Mouse (Mus musculus): ENCODE measurements around the gene Sdsl. TPM values are rescaled to one million over a fixed set of nuclear protein-coding genes. Genes with fewer than 3 reads are reported as not detected.
"Not testable (repeated sequence)": the region's sequence is repeated elsewhere in the genome, so short reads cannot be mapped to it uniquely, and the experiment has no call there.

Gene Sdsl
- 1 to 10 TPM; 6.8 to 9.4 TPM for total RNA-seq (2021)
- long read RNA-seq, experiment 1, partial matches to known transcripts: 9 of 13 reads
- long read RNA-seq, experiment 1, other reads (novel, unspliced or antisense): 4 of 13 reads
- long read RNA-seq, experiment 2, partial matches to known transcripts: 9 of 9 reads
- long read RNA-seq, experiment 2, other reads (novel, unspliced or antisense): 0 of 9 reads

DNA sequence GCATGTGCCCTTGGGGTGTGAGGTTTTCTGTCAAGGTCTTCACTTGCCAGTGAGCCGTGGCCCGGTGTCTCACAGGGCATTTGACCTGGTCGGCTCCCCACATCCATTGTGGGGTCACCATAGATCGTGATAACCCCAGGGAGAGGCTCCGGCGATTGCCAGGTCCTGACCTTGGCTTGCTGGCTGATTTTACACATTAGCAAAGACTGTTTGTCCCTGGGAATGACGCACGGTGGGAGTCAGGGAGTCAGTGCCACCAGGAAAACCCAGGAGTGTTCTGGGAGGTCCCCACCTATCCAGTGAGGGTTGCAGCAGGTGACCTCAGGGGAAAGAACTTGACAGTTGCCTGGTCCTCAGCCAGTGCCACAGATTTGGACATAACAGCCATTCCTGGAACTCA lies at the start of gene Sdsl:
Gene Sdsl, minus strand, starts transcription at position 41 of the 400 bp plus-strand sequence.
- no peak for DNase-seq

GRCm38 (mm10) chr5:120517552-120517951 lies 44.9 kb upstream of the Sdsl start:
- peak; percentile 81 to 88 for DNase-seq

DNA sequence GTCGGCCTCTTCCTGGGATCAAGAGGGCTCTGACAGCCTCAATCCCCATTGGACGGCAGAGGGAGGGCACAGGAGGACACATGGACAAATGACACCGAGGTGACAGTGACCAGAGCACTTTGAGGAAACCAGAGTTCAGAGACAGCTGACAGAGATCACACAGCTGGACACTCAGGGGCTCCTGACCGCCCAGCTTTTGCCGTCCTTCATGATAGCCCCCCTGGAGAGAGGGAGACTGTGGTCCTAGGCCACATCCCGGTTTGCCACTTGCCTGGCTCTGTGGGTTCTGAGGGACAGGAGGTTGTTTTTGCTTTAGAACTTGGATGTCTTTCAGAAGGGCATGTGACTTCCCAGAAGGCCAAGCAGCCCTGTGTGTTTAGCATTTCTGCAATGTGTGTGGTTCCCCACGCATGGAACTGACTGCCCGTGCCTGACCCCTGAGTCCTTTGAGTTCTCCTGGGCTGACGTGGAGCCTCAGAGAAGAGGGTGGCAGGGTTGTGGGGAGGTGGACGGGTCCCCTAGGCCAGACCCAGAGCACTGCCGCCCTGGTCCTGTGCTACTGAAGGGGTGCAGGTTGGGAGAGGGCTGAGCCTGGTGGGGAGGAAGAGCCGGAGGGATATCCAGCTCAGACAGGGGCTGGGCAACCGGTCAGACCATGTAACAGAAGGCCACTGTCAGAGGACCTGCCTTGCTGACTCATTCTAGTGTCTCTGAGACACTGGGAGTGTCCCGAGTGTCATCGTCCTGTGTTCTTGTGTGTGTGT lies 43.8 kb upstream of the Sdsl start:
- peak; percentile 76 to 77 for DNase-seq

- DNase-seq: no peak
Measured at GRCm38 (mm10) chr5:120515451-120515850, 42.8 kb upstream of the Sdsl start.

DNA sequence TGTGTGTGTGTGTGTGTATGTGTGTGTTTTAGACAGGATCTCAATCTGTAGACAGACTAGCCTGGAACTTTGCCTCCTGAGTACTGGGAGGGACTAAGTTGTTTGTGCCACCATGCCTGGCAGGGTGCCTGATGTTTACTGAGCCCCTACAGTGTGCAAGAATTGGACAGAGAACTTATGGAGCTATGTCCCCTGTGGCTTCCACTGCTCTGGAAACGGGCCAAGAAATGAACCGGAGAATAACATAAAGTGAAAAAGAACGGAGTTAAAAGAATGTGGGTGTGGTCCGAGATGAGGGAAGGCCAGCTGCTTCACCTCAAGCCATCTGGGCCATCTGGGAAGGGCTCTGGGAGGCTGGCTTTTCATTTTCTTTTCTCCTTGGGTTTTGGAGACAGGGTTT lies 42.1 kb upstream of the Sdsl start:
- peak in 1 of 2 experiments; percentile 57 for DNase-seq

DNA sequence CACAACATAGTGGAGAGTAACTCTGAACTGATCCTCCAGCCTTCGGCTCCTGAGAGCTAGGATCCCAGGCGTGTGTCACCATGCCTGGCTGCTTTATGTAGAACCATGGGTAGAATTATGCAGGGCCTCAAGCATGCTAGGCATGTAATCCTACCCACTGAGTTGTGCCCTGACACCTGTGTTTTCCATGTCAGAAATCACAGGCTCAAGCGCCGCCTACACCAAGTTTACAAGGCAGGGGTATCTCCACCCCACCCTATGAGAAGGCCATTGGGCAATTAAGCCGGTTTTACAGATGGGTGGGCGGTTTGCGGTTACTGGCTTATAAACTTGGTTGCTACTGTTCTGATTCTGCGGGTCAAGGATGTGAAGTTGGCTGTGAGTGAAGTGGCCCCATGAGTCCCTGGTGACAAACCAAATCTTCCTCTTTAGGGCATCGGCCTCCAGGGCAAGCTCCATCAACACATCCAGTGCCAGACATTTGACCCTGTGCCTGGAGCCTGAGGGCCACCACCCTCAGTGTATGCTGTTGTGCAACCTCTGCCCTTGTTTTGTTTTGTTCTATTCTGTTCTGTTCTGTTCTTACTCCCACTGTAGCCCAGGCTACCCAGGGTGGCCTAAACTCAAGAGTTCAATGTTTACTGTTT lies 41.5 kb upstream of the Sdsl start:
- DNase-seq: peak; percentile 54 to 56

DNA sequence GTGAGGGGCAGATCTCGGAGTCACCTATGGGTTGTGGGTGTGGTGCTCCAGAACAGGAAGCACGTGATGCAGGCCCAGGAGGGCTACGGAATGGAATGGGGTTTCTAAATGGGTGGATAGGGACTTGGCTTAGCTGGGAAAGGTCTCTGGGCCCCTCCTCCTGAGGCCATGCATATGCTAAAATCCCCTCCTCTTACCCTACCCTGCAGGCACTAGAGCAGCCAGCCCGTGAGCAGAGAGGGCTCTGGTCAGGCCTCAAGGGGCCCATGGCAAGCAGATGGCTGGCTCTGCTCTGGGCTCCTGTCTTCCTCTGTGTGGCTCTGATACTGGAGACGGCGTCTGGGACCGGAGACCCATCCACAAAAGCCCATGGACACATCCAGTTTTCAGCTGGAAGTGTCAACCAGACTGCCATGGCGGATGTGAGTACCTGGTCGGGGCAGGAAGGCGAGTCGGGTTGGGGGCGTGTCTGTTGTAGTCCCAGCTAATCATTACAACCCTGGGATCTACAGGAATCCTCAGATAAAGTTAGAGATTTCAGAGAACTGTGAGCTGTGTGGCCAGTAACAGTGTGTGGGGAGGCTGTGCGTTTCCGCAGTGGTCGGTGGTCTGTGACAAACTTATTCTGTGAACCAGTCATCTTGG lies 40.4 kb upstream of the Sdsl start:
- no peak for DNase-seq

DNA sequence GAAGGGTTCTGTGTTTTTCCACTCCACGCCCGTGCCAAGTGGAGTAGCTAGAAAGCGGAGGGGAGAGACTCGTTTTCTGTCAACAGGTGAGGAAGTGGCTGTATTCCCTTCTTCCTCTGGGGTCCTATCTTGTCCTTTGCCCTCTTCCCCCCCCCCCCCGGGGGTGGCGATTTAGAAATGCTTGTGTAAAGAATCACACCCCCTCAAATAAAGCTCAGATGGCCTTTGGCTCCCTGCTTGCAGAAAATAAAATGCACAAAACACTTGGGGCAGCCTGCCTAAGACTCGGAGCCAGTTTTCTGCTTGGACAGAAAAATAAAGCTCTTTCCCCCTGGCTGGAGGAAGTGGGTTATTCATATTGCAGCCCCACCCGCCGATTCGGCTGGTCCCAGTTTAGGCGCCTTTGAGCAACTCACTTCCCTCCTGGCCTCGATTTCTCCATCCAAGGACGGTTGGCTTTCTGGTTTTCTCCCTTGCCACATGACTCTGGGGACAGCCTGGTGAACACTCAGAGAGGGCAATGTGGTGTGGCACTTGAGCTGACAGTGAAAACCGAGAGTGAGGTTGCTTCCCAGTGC lies 39.1 kb upstream of the Sdsl start:
- DNase-seq: peak; percentile 68 to 73

DNA sequence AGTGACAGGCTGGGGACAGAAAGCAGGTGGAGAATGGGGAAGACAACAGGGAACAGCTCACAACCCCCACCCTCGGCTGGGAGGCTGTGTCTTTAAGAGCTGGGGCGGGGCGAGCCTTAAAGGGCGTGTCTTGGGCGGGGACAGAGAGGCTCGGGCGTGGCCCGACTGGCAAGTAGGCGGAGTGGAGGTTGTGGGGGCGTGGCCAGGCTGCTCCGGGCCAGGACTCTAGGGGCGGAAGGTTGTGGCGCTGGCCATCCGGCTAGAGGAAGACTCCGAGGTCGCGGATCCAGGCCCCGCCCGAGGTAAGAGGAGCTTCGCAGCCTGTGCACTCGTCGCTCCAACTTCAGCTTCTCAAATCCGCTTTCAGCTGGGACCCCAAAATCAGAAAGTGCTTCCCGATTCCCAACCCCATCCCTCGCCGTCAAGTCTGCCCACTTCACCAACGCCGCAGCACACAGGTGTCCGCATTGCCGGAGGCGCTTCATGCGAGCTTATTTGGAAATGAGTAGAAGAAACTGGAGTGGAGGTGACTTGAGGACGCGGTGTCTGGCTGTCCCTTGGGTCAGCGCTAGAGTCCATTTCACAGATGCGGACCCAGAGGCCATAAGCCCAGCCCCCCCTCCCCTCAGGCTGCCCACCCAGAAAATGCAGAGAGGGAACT lies 38.5 kb upstream of the Sdsl start, which contains the start of gene Slc8b1:
Gene Slc8b1, plus strand, starts transcription at position 187 of the 661 bp plus-strand sequence.
- DNase-seq: peak; percentile 97 to 99

GRCm38 (mm10) chr5:120507311-120507710 lies 34.7 kb upstream of the Sdsl start:
- DNase-seq: peak in 1 of 2 experiments; percentile 35

DNA sequence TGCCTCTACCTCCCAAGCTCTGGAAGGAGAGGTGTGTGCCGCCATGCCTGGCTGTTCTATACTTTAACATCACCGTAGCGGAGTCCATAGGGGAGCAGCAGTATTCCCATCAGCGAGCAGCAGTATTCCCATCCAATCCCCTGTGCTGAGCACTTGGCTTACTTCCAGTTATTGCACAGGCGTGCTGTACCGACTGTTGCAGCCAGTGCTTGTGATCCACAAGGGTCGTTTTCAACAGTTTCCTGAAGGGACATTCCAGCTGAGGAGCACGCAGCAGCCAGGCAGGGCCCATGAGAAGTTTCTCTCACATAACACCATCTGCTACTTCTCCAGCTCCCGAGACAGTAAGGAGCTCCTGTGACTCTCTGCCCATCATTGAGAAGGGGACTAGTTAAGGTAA lies 33.9 kb upstream of the Sdsl start:
- no peak for DNase-seq

DNA sequence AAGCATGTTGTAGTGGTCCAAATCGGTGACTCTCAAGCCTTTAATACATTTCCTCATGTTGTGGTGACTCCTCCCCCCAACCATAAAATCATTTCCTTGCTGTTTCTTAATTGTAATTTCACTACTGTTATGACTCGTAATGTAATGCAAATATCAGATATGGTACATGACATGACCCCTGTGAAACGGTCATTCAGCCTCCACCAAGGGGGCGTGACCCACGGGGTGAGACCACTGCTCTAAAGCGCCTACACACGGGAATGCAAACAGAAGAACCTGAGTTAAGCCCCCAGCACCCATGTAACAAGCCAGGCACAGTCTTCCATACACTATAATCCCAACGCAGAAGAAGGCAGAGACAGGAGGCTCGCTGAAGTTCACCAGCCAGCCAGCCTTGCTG lies 33.2 kb upstream of the Sdsl start:
- DNase-seq: no peak

GRCm38 (mm10) chr5:120505368-120505767 lies 32.8 kb upstream of the Sdsl start:
- DNase-seq: peak; percentile 88 to 92

DNA sequence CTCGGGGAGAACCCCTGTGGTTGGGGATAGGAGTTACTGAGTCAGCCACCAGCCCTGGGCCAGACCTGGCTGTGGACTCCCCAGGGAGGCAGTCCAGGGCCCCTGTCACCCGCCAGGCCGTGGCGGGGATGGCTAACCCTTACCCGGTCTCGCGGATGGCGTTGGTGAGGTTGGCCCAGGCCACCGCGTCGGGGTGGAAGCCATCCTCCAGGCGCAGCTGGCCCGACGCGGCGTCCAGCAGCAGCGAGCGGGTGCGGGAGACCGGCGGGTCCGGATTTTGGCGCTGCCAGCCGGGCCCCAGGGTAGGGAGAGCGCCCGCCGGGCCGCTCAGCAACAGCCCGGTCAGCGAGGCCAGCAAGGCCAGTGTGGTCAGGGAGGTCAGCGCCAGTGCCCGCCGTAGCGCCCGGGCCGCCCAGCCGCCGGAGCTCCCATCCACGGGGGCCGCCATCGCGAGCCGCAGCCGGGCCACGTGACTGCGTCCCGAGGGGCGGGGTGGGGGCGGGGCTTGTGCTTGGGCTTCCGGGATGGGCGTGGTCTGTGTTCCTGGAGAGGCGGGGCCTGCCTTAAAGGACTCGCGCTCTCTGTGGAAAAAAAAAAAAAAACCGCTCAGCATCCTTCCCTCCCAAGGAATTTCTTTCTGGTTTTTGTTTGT lies 30.7 kb upstream of the Sdsl start, which contains the start of gene Plbd2:
Gene Plbd2, minus strand, starts transcription at position 482 of the 652 bp plus-strand sequence.
- DNase-seq: peak; percentile 85 to 86

DNA sequence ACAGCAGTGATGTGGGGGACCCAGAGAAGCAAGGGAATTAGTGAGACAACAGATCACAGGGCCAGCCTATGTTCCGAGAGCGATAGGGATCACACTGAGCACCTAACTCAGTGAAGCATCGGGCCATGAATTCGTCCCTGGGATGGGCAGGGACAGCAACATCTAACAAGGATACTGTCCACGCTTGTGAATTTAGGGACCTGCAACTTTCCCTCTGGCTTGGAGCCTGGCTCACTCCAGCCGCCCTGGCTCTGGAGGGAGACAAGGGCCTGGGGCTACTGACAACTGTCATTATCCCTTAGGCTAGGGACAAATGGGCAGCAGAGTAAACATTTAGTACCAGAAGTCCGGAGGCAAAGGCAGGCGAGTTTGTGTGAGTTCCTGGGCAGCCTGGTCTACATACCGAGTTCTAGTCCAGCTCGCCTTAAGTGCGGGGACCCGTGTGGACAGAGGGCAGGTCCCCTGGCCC lies 30.1 kb upstream of the Sdsl start:
- DNase-seq: no peak

DNA sequence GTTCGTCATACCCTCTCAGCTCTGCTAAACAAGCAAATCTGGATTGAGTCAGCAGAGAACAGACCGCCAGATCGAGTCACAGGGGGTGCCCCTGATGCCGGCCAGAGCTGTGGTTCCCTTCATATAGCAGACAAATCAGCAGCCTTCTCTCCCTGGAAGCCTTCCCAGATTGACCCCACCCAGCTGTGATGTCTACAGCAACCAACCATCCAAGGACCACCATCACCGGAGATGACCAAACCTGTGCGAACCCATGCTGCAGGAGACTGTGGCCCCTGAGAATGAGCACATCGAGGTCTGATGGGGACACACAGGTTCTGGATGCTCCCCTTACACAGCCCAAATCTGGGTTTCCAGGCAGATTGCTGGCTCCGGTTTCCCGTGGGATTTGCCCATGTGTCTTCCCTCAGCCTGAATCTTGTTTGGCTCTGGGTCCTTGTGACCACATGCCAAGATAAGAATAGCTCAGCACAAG lies 29.6 kb upstream of the Sdsl start:
- no peak for DNase-seq

DNA sequence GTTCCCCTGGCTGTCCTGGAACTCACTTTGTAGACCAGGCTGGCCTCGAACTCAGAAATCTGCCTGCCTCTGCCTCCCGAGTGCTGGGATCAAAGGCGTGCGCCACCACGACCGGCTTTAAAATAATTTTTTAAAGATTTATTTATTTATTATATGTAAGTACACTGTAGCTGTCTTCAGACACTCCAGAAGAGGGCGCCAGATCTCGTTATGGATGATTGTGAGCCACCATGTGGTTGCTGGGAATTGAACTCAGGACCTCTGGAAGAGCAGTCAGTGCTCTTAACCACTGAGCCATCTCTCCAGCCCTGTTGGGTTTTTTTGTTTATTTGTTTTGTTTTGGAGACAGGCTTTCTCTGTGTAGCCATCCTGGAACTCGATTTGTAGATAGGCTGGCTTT lies 28.0 kb upstream of the Sdsl start:
- not testable (repeated sequence) for DNase-seq

DNA sequence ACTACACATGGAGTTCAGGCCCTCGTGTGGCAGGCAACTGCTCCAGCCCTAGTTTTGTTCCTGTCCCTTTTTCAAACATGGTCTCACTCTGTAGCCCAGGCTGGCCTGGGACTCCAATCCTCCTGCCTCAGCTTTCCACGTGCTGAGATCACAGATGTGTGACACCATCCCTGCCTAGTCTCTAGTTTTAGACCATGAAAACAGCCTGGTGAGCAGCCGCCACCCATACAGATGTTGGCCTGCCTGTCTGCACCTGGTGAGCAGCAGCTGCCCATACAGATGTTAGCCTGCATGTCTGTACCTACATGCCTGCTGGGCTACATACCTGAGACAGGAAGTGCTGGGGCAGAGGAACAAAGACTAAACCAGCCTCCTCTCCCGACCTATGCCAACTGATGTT lies 26.6 kb upstream of the Sdsl start:
- DNase-seq: no peak

DNA sequence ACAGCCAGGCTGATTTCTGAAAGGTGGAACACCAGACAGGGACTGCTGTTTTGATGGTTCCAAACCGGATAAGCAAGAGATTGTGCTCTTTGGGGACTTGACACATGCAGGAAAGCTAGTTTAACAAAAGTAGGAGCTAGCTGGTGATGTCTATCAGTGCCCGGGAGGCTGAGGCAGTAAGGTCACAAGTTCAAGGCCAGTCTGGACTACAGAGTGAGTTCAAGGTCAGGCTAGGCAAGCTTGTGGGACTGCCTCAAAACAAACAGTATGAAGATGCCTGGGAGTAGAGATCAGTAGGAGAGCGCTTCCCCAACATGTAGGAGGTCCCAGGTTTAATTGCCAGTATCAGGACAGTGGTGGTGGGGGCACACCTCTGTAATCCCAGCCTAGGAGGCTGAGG lies 24.5 kb upstream of the Sdsl start:
- no peak for DNase-seq

GRCm38 (mm10) chr5:120495703-120496226 lies 23.2 kb upstream of the Sdsl start:
- no peak for DNase-seq

Measured in heart, adult 18-20 months (tissue).